Mouse (Mus musculus): Measurements from ENCODE around the gene Ttc21a.

Ttc21a gene

DNA sequence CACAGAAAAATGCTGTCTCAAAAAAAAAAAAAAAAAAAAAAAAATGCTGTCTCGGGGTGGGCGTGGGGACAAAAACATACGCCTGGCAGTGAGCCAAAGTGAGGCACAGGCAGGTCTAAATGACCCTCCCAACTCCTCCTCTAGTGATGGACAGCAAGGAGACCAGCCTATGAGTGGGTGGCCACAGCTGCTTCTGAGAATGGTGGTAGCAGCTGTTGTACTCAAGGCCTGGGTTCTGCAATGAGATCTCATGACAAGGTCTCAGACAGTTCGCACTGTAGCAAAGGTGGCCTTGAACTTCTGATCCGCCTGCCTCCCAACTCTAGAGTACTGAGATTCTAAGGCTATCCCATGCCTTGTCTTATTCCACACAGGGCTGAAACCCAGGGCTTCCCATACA, 4.0 kb downstream of the Ttc21a start:
- no peak for DNase-seq (ENCODE audit: low read depth, low spot score)

DNA sequence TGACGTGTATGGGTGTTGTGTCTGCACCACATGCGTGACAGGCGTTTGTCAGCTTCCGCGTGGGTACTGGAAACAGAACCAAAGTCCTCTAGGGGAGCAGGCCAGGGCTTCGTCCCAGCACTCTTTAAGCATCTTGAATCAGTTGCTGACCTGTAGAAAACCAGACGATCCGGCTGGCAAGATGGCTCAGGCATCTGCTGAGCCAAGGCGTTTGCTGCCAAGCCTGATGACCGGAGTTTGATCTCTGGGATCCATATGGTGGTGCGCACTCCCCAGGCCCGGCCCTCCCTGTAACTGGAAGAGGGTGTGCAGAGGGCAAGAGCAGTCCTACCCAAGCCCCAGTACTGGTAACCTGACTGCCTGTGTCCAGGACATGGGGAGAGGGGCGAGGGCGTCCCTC, 4.5 kb downstream of the Ttc21a start:
- no peak for DNase-seq (ENCODE audit: low read depth, low spot score)

DNA sequence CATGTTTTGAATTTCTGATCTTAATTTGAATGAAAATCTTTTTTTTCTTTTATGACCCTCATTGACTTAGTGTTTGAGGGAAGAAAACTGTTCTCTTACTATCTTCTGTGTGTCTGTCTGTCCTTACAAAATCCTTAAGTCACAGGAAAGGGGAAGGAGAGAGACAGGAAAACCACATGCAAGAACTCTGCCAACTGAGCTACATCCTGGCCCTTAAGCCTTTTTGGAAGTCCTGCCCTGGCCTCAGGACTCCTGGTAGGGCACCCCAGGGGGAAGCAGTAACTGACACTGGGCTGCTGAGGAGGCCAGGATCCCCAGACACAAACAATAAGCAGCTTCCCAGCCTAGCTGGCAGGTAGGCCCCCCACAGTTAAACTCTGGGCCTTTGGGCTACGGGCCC, 5.9 kb downstream of the Ttc21a start:
- no peak for DNase-seq (ENCODE audit: low read depth, low spot score)

DNA sequence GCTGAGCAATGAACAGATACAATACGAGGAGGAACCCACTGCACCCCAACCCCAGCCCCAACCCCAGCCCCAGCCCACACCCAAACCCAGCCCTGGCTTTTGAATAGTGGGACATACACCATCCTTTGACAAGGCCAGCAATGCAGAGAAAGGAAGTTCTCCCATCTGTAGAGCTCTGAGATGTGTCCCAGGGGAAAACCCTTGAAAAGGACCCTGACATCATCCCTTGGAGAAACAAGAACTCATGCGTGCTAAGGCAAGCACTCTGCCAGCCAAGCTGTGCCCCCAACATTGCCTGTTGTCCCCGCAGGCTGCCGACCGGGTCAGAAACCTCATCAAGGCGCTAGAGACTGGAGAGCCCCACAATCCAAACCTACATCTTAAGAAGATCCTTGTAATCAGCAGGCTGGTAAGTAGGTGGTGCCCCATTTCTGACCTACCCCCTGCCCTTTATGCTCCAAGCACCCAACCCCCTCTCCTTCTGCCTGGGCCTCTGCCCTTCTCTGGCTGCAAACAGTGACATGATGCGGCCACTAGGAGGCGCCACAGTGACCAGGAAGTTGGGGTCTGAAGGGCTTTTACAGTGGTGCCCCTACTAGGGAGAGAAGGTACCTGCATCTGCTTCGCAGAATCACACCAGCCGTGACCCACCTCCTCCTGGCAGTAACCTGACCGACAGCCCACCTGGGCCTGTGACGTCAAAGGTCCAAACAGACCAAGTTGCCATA, 7.9 kb downstream of the Ttc21a start:
- peak; percentile 77 for DNase-seq (ENCODE audit: low read depth, low spot score)

DNA sequence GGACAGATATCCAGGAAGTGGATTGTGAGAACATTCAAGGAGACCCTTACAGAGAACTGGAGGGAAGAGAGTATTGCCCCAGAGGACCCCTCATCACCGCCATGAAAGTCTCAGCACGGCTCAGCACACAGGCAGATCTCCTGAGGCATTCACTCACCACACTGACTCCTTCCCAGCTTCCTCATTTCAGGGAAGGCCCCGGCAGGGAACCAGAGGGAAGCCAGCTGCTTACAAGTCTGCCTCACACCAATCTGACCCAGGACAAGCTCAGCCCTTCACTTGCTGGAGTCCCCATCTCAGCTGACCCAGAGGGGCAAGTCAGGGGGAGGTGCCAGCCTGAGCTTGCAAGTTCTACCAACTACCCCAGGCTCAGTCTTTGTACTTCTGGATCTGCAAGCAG, 11.4 kb downstream of the Ttc21a start:
- no peak for DNase-seq (ENCODE audit: low read depth, low spot score)

DNA sequence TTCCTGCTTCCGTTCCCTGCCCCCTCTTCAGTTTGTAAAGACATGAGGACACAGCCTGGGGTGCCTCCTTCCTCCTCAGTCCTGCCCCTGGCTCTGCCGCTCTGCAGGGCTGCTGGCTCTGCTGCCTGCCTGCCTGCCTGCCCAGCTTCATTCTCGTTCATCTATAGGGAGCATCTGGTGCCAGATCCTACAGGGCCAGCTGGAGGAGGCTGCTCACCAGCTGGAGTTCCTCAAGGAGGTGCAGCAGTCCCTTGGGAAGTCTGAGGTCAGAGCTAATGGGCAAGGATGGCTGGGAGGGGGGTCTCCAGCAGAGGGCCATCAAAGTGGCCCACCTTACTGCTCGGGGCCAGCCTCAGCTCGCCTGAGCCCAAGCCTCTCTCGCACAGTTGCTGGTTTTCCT, 13.0 kb downstream of the Ttc21a start:
- no peak for DNase-seq (ENCODE audit: low read depth, low spot score)

DNA sequence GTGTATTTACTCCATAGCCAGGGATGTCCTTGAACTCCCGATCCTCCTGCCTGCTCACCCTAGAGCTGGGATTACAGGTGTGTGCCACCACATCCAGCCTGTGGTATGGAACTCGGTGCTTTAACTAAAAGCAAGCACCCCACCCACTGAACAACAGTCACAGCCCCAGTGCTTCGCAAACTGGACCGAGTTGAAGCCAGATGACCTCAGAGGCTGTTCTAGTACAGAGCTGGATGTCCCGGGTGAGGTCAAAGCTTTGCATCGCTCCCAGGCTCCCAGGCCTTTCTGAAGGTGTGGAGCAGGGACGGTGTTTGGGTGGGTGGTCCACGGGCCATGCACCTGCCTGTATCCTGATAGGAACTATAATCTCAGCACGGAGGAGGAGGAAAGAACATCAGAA, 14.0 kb downstream of the Ttc21a start:
- DNase-seq (ENCODE audit: low read depth, low spot score) = no peak

DNA sequence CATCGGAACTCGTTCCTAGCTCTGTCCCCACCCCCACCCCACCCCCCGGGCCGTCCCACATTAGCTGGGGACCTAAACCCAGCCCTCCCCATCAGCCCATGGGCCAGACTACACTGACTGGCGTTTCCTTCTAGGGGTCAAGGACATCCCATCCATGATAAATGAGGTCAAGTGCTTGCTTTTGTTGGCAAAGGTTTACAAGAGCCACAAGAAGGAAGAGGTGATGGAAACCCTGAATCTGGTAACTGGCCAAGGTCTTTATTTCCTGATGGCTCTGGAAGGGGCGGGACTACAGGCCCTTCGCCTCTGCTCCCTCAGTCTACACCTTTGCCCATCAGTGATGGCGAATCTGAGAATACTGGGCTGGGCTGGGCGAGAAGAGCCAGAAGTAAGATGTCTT, 21.4 kb downstream of the Ttc21a start:
- DNase-seq (ENCODE audit: low read depth, low spot score) = peak; percentile 76

DNA sequence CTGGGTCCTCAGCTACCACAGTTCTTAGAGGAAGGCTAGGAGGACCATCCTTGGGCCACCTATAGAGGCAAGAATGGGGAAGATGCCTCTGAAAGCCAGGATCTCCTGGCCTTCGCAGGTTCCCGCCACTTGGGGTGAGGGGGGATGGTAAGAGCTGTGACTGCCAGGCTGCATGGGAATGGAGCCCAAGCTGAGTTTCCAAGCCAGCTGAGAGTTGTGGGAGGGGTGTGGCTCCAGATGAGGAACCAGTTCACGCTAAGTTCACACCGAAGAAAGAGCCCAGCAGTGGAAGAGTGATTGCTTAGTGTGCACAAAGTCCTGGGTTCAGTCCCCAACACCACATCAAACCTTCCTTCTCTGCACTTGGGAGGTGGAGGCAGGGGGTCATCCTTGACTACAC, 24.8 kb downstream of the Ttc21a start:
- DNase-seq (ENCODE audit: low read depth, low spot score) = peak; percentile 58

DNA sequence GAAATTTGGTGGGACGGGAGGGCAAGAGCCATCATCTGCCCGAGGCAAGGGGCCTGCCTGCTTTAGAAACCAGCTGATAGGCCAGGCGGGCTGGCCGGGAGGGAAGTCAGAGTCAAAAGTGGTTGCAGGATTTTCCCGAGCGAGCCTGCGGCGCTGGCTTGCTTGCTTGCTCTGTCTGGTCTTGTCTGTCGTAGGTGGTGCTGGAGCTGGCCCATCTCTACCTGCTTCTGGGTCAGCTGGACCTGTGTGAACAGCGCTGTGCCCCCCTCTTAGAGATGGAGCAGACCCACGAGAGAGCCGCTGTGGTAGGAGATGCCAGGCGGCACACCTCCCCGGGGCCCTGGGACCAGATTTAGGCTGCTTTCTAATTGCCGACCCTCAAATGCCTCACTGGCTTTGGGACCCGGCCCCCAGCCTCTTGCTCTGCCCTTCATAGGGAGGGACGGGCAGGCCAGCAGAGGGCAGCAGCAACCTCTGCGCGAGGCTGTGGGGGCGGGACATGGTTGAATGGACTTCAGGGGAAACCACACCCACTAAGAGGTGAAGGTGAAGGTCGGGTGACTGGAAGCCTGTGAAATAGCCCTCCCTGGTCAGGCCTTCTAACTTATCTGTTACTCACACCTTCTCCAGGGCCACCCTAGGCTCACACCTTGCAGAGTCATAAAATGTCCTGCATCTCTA, 25.7 kb downstream of the Ttc21a start:
- DNase-seq (ENCODE audit: low read depth, low spot score) = peak; percentile 91

DNA sequence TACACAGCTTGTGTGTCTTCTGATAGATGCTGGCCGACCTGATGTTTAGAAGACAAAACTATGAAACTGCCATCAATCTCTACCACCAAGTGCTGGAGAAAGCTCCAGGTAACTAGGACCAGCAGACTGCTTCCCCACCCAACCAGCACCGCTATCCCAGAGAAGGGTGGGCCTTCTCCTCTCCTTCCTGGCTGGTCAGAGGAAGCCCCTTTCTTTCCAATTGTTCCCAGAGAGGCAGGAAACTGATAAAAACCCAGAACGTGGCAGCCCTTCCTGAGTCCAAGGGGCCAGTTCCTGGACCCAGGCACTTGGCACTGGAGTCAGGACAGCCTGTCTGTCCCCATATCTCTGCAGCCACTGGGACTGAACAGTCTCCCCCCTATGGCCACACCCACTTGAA, 26.8 kb downstream of the Ttc21a start:
- no peak for DNase-seq (ENCODE audit: low read depth, low spot score)

DNA sequence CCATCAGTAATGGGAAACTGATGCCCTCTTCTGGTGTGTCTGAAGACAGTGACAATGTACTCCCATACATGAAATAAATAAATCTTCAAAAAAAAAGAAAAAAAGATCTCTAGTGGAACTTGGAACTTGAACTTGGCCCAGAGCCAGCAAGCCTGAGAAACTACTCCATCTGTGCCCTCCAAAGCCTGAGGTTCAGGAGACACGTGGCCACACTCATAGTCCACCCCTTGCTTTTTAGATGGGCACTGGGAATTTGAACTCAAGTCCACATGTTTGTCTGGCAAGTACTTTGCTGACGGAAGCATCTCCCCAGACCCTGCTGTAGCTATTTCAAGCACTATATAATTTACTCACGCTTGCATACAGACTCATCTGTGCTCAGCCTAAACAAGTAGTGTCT, 27.8 kb downstream of the Ttc21a start:
- no peak for DNase-seq (ENCODE audit: low read depth, low spot score)

DNA sequence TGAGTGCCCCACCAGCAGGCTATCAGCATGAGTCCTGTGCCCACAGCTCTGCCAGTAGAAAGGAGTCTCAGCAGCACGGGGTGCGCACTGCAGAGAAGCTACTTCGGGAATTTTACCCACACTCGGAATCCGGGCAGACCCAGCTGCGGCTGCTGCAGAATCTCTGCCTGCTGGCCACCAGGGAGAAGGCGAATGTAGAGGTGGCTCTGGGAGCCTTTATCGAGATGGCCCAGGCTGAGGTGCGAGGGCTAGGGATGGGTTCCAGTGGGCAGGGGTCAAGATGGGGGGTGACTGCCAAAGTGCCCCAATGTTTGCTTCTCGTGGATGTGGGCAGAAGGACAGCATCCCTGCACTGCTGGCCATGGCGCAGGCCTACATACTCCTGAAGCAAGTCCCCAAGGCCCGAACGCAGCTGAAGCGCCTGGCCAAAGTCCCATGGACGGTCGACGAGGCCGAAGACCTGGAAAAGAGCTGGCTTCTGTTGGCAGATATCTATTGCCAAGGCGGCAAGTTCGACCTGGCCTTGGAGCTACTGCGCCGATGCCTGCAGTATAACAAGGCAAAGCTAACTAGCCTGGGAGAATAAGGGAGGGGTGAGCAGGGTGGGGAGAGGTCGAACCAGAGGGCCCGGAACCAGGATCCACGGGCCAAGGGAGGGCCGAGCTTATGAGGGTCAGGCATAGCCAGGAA, 29.0 kb downstream of the Ttc21a start:
- no peak for DNase-seq (ENCODE audit: low read depth, low spot score)

DNA sequence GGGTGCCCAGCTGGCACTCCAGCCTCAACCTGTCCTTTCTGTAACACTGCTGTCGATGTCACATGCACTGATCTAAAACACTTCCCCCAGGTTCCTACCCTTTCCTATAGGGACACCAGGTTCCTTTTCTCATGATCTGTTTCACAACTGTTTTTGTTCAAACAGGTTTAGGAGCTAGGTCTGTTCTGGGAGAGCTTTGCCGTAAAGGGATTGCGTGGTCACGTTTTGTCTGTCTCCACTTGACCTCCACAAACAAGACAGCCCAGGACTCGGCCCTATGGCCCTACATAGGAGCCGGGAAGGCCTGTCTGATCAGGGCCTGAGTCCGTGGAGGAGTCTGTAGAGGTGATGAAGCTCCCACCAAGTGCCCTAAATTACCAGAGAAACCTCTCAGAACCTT, 32.4 kb downstream of the Ttc21a start:
- DNase-seq (ENCODE audit: low read depth, low spot score) = no peak

DNA sequence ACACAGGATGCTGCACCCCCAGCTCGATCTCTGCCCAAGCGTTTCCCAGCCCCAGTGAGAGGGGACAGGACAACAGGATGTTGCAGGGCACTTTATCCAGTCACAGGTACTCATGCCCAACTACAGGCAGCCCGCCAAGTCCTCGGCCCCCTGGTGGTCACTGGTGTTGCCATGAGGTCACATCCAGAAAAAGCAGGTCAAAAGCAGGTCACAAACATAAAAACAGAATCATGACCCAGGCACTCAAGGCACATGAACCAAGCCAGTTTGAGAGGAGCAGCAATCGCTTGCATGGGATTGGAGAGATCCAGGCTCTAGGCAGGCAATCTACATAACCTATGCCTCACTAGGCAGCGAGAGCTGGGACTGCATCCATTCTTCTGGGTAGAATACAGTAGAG, 32.8 kb downstream of the Ttc21a start:
- DNase-seq (ENCODE audit: low read depth, low spot score) = peak; percentile 52

DNA sequence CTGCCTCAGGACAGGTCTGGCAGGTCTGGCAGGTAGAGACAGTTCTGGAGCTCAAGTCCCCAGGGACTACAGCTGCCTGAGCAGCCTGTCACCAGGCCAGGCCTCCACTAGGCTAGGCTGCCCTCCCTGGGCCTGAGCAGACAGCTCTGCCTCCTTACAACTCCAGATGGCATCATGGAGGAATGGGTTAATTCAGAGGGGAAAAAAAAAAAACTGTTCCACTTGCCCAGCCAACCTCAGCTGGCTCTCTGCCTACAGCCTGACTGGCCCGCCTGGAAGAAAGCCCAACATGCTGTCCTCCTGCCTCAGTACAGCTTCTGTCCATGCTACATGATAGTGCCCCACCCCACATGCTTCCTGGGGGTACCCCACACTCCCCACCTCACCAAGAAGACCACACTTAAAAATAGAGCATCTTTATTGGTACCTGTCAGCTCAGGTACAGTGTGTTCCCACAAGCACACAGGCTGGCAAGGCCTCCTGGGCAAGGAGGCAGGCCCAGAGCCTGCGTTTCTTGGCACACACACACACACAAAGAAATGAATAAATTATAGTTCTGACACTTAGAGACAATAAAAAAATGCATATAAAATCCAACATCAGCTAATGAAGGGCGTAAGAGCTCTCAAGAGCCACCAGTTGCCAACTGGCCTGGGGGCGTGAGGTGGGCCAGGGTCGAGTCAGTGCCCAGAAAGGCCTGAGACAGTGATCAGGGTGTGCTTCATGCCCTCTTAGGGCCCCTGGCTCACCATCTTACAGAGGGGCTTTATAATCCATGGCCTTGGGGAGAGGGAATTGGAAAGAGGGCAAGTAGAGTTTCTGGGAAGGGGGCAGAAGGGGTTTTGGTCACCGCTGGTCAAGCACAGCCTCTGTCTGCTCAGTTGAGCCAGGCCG, 33.6 kb downstream of the Ttc21a start:
- no peak for DNase-seq (ENCODE audit: low read depth, low spot score)

DNA sequence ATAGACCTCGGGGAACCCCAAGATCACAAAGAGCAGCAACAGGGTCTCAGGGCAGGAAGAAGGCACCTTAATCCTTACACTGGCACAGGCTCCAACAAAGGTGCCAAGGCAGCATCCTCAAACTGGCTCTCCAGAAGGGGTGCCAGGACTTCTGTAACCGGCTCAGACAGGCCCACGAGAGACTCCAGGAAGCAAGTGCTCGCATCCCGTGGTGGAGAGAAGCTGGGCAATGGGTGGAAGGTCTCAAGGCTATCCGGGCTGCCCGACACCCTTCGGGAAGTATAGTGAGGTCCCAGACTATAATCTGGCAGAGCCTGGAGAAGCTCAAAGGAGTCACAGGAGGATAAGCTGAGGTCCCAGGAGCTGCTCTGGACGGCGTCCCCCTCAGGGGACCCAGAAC, 34.8 kb downstream of the Ttc21a start:
- DNase-seq (ENCODE audit: low read depth, low spot score) = no peak

DNA sequence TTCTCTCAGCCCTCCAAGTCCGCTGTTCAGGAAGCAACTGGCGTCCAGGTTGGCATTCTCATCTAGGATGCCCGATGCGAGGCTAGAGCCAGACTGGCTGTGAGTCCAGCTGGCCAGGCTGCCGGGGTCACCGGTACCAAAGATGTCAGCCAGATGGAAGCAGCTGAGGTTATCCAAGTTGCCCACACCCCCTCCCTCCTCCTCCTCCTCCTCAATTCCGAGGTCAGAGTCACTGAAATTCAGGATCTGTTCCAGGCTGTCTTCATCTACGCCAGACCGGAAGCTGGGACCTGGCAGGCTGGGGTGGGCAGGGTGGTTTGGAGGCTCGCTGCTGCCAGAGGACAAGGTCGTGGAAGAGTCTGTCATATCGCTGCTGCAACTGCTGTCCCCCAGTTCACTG, 35.2 kb downstream of the Ttc21a start:
- DNase-seq (ENCODE audit: low read depth, low spot score) = no peak

DNA sequence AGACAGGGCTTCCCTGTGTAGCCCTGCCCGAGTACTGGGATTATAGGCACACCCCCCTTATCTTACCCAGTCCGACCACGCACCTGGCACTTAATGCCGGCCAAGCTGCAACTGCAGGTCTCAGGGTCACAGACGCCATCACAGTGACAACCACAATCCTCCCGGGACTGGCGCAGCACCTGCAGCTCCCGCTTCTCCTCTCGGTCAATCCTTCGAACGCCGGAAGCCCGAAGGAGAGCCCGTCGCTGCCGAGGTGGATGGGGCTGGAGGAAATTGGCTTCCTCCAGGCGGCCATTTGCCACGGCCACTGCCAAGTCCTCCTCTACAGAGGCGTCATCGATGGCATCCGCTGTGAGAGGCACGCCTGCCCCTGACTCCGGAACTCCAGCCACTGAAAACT, 35.9 kb downstream of the Ttc21a start:
- no peak for DNase-seq (ENCODE audit: low read depth, low spot score)

DNA sequence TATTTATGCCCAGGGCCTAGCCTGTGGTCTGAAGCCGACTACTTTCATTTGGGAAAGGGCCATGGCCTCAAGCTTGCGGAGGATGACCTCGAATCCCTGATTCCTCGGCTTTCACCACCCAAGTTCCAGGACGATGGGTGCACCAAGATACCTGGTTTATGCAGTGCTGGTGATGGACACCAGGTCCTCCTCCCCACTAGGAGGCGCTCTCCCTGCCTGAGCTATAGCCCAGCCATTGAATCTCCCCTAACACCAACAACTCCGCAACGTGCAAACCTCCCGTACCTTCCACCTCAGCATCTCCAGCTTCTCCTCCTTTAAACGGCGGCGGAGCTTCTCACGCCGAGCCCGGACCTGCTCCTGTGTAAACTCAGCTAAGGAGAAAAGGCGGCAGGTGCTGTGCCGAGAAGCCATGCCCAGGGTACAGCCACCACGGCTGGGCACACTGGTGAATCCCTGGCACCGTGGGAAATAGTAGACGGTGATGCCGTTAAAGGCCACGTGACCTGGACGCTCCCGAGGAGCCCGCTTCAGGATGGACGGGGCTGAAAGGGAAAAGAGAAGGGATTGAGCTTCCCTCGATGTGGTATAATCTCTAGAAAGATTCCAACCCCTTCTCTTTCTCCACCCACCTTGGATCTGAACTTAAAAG, 36.6 kb downstream of the Ttc21a start:
- peak; percentile 93 for DNase-seq (ENCODE audit: low read depth, low spot score)

DNA sequence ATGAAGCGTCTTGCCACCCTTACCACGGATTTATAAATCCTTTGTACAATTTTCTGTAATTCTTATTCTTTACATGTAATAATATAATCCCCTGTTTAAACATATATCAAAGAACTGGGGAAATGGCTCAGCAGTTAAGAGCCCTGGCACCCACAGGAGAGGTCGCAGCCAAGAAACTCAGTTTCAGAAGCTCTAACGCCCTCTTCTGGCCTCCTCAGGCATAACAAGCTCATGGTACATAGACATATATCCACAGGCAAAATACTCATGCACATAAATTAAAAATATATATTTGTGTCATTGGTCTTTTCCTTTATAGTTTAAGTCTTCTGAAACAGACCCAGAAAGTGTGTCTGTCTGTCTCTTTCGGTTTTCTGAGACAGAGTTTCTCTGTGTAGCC, 37.2 kb downstream of the Ttc21a start:
- DNase-seq (ENCODE audit: low read depth, low spot score) = peak; percentile 73

All from ES-CJ7 (cell line).